Mouse (Mus musculus) lung, postnatal 10 days (tissue): ENCODE measurements around the gene Hist1h2bp.
"Not testable (repeated sequence)": the region's sequence is repeated elsewhere in the genome, so short reads cannot be mapped to it uniquely, and the experiment has no call there.

Experiments
- DNase-seq: peaks from one replicate; pipeline ENCODE4 v3.0.0; 2021

Gene Hist1h2bp

GRCm38 (mm10) chr13:21786899-21787629 is at the start of gene Hist1h2bp, which contains the start of gene Hist1h2an:
Hist1h2bp (plus strand) TSS chr13:21787461.
Hist1h2an (minus strand) TSS chr13:21787218.
- peak; percentile 96 for DNase-seq

DNA sequence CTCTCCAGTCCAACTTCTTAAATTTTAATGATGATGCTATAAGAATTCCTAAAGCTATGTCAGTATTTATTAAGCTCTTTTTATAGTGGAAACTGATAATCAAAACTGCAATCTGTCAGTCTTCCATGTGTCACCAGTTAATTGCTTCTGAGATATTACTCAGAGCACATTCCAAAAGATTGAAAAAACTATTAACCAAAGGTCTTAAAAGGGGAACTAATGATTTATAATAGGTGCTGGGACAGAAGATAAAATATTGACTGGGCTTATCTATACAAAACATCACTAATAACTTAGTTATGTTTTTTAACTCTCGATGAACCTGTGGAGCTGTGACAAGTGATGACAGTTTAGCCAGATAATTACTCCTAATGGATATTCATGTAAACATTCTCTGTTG is 42.3 kb upstream of the Hist1h2bp start:
- no peak for DNase-seq

DNA sequence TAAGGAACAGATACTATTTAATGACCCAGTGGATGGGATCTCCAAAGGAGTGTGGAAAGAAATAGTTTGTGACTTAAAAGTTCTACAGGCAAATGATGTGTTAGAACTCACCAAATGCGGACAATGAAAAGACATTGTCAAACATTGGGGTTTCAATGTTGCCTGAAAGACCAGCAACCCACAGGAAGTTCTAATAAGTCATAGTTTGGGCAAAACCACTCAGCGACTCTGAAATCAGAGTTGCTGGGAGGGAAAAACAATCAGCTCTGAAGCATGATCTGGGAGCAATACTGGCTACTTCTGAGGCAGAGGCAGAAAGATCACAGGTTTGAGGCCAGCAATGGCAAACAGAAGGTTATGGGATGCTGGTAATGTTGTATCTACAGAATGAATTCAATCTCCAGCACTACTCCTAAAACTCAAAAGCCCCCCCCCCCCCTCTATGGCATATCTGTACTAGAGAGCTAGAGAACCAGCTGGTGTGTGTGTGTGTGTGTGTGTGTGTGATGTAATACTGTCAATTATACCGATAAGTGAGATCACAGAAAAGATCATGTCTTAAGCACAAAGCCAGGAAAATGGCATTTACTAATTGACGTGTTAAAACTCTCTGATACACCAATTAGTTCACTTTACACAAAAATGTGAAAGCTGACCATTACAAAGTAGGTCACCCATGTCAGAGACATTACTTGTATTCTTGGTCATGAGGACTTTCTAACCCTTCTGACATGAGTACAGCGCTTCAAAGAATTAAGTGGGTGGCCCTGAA is 37.7 kb upstream of the Hist1h2bp start:
- no peak for DNase-seq

GRCm38 (mm10) chr13:21750159-21751017 is 36.9 kb upstream of the Hist1h2bp start, which contains the start of gene Hist1h4k:
Hist1h4k (minus strand) TSS chr13:21750505.
- DNase-seq: peak; percentile 91

GRCm38 (mm10) chr13:21751417-21751816 is 35.8 kb upstream of the Hist1h2bp start:
- DNase-seq: no peak

GRCm38 (mm10) chr13:21751827-21752226 is 35.4 kb upstream of the Hist1h2bp start:
- no peak for DNase-seq

- DNase-seq: no peak
Measured at GRCm38 (mm10) chr13:21752356-21752755, 34.9 kb upstream of the Hist1h2bp start.

DNA sequence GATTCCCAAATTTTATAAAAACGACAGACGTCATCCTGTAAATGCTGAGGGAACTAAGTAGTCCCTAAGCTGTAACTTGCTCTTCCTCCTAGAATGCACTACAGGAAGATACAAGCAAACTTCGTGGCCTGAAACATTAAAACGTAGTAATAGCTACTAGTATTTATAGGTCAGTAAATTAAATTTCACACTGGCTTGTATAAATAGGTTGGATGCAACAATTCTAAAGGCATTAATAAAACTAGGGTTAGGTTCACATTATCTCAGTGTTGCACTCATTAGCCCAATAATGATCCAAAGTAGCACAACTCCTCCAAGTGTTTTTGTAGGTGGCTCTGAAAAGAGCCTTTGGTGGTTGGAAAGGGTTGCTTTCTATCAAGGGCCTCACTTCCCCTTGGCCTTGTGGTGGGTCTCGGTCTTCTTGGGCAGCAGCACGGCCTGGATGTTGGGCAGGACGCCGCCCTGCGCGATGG is 34.2 kb upstream of the Hist1h2bp start:
- no peak for DNase-seq

GRCm38 (mm10) chr13:21753524-21754285 is 33.6 kb upstream of the Hist1h2bp start, which contains the start of the genes Hist1h2ak and Hist1h2bn:
Hist1h2ak (minus strand) TSS chr13:21753827.
Hist1h2bn (plus strand) TSS chr13:21754123.
- peak; percentile 75 for DNase-seq

- DNase-seq: peak; percentile 38
Measured at GRCm38 (mm10) chr13:21754294-21755001, 32.8 kb upstream of the Hist1h2bp start.

DNA sequence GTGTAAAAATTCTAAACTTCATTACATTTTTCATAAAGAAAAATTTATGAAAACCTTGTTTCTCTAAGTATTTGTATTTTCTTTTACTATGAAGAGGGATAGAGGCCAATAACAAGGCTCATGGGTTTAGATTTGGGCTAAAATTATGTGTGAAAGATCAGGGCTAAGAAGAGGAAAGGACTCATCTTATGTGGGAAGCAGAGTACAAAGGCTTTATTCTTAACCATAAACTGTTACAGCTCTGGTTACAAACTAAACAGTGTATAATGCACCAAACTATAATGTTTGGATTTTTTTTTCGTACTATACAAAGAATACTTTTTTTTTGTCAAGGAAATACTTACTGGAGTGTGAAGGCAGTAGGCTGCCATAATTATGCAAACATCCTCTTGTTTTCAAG is 31.6 kb upstream of the Hist1h2bp start:
- no peak for DNase-seq

- peak; percentile 83 for DNase-seq
Measured at GRCm38 (mm10) chr13:21778814-21779766, 8.2 kb upstream of the Hist1h2bp start.

- peak; percentile 58 for DNase-seq
Measured at GRCm38 (mm10) chr13:21779767-21780731, 7.2 kb upstream of the Hist1h2bp start, which contains the start of gene Hist1h1b. Hist1h1b (minus strand) TSS chr13:21780625.

DNA sequence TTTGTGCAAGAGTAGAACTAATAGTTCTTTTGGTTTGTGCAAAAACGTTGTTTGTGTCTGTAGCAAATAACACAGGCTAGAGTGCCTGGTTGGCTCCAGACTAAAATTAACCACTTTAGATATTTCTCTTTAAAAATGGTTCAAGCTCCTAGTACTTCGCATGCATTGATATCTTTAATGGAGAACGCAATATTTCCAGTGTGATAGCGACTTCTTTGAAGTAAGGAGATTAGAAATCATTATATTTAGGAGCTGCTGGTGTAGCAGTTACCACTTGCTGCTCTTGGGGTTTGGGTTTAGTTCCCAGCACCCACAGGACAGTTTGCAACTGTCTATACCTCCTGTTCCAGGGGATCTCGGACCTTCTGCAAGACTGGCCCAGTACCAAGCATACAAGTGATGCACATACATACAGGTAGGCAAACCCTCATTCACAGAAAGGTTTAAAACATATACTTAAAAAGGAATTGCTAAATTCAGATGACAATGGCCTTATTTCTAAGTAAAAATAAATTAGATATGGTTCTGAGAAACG is 6.2 kb upstream of the Hist1h2bp start:
- no peak for DNase-seq

DNA sequence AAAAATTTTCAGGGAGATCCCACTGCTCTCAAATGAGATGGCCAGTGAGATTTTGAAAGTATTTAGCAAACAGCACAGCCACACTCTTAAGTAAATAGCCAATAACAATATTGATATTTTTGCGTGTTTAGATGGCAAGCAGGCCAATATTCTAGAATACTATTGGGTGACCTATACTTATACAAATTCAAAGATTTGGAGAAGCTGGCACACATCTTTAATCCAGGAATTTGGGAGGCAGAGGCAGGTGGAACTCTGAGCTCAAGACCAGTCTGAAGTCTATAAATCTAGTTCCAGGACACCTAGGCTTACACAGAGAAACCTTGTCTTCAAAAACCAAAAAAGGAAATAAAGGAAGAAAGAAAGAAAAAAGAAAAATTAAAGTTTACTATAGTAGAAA is 5.6 kb upstream of the Hist1h2bp start:
- no peak for DNase-seq

DNA sequence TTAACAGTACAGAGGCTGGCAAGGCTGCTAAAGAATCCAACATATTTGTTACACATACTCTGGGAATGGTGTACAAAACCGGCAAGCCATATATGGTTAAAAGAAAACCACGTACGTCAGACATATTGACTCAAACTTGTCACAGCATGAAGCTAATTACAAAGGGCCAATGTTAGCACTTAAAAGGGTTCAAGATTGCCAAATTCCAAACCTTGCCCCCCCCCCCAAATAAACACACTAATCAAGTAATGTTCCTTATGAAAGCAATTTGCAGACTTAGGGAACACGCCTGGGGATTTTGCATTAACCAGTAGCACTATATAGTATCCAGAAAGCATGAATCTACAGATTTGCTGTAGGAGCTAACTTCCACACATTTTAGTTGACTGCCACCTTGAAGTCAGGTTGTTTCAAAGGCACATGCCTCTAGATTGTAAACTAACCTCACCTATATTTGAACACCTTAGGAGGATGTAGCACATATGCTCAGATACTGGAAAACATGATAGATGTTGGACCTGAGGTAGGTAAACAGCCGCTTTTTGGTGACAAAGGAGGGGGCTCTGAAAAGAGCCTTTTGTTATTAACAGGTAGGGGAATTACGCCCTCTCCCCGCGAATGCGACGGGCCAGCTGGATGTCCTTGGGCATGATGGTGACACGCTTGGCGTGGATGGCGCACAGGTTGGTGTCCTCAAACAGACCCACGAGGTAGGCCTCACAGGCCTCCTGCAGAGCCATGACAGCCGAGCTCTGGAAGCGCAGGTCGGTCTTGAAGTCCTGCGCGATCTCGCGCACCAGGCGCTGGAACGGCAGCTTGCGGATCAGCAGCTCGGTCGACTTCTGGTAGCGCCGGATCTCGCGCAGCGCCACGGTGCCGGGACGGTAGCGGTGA is 4.7 kb upstream of the Hist1h2bp start:
- not testable (repeated sequence) for DNase-seq

DNA sequence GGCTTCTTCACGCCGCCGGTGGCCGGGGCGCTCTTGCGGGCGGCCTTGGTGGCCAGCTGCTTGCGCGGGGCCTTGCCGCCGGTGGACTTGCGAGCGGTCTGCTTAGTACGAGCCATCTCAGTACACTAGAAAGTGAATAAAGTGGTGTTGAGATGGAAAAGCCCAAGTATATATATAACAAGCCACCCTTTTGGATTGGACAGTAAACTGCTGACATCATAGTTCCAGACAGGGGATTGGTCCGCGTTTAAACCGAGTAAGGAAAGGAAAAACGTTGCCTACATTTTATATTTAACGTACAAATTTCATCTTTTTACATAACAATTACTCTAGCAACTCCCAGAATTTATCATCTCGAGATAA is 4.0 kb upstream of the Hist1h2bp start, which contains the start of gene Hist1h3i:
TSS of gene Hist1h3i (minus strand) at position 116 of the 363 bp plus-strand sequence.
- peak; percentile 63 for DNase-seq
